8 mouse cellular contexts compared by ENCODE assay signal in the genomic region with DNA sequence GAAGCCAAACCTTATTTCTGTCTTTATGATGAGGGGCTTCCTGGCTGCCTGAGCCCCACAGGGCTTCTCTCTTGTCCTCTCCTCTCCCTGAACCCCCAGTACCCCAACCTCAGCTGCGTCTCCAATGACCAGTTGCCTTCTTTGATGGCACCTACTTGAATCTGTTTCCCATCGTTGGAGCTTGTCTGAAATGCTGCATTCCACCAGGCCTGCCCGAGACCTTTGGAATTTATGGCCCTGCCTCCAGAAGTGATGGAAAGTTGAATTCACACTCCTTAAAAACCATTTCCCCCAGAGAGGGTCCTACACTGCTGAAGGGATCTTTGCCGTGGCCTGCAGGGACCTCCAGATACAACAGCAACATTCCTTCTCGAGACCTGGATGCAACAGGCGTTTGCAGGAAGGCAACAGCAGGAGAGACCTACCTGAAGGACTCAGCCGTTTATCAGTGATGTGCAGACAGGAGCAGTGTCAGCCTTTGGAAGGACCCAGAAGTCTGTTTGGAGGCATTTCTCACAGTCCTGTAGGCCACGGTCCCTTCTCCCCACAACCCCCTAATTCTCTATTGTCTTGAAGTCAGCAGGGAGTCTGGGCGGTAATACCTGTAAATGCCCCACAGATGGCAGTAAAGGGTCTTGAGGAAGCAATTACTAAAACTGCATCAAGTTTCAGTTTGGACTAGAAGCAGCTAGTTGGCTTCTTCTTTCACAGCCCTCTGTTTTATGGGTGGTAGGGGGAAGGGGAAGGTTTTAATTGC. TPM values are rescaled to one million over a fixed set of nuclear protein-coding genes. Genes with fewer than 3 reads are reported as not detected.
DNase-seq lines count a peak whose midpoint lies in the region; ATAC-seq lines count a peak whose summit lies in the region.

No protein-coding gene starts in this region.

- no peaks in the 10 kb centered on the region for H3K36me3 ChIP-seq in kidney, embryonic 14.5 days (ENCODE audit: control insufficient read depth, insufficient read depth, low read length)
- H3K36me3 ChIP-seq in liver, embryonic 11.5 days (ENCODE audit: control insufficient read depth, insufficient read depth, low read length) = no peaks in the 10 kb centered on the region

- DNase-seq in urinary bladder, postnatal 14 days (ENCODE audit: low spot score) = peak; percentile 43
- no peak for DNase-seq in urinary bladder, postnatal 10 days (ENCODE audit: low spot score)
- peak; percentile 72 for DNase-seq in adipocyte (ENCODE audit: low spot score)
- DNase-seq in frontal cortex, adult 2 months (ENCODE audit: extremely low spot score in 1 of 2, low spot score in 1 of 2) = peak; percentile 33 to 73
- DNase-seq in liver, embryonic 11.5 days (ENCODE audit: low spot score) = peak; percentile 53
- peak; percentile 80 for DNase-seq in retina, embryonic 14.5 days (ENCODE audit: low spot score)
- no peak for DNase-seq in cerebellum, adult 11-12 months

- 11% methylated on average over 9 of the region's 9 CpGs for WGBS in kidney, embryonic 14.5 days
- 34% methylated on average over 9 of the region's 9 CpGs for WGBS in liver, embryonic 11.5 days

- peak overlapping the region; percentile 32 for H3K4me2 ChIP-seq in kidney, embryonic 14.5 days (replicated peaks; ENCODE audit: low read depth, low read length)
- peak overlapping the region; percentile 22 for H3K4me2 ChIP-seq in liver, embryonic 11.5 days

- H3K27ac ChIP-seq in kidney, embryonic 14.5 days (ENCODE audit: low read depth, low read length) = peak overlapping the region; percentile 43; the same call in 1 of the 2 replicates
- H3K27ac ChIP-seq in liver, embryonic 11.5 days (ENCODE audit: low read depth, low read length) = no peak overlapping the region

- H3K4me1 ChIP-seq in kidney, embryonic 14.5 days (ENCODE audit: control insufficient read depth, insufficient read depth, low read length) = peaks cover 10% of the 10 kb centered on the region; the same call in 1 of the 2 replicates
- 0 out of 2 replicates have a peak, but pooled peaks cover 3% of the 10 kb centered on the region for H3K4me1 ChIP-seq in liver, embryonic 11.5 days (replicated peaks; ENCODE audit: control insufficient read depth, insufficient read depth, low read length)

- peak overlapping the region; percentile 32 for H3K9ac ChIP-seq in kidney, embryonic 14.5 days (ENCODE audit: low read depth, low read length)
- no peak overlapping the region for H3K9ac ChIP-seq in liver, embryonic 11.5 days (ENCODE audit: low read depth, low read length)

- peak; percentile 68 for ATAC-seq in kidney, embryonic 14.5 days (ENCODE audit: low FRiP score, low TSS enrichment)
- ATAC-seq in liver, embryonic 11.5 days (replicated peaks; ENCODE audit: low FRiP score) = no peak

- H3K4me3 ChIP-seq in kidney, embryonic 14.5 days (ENCODE audit: low read length) = peak overlapping the region; percentile 12; the same call in 1 of the 2 replicates
- no peak overlapping the region for H3K4me3 ChIP-seq in liver, embryonic 11.5 days (ENCODE audit: low read depth, low read length)

- no peaks in the 10 kb centered on the region for H3K9me3 ChIP-seq in kidney, embryonic 14.5 days (ENCODE audit: control insufficient read depth, low read length)
- H3K9me3 ChIP-seq in liver, embryonic 11.5 days (ENCODE audit: control insufficient read depth, low read length) = no peaks in the 10 kb centered on the region

- no peaks in the 10 kb centered on the region for H3K27me3 ChIP-seq in kidney, embryonic 14.5 days (ENCODE audit: control insufficient read depth, insufficient read depth, low read length)
- no peaks in the 10 kb centered on the region for H3K27me3 ChIP-seq in liver, embryonic 11.5 days (replicated peaks; ENCODE audit: control insufficient read depth, insufficient read depth, low read length)

RNA-seq across cellular contexts. Expression of a gene that starts 20.3 kb away (rescaled TPM):
- polyA plus RNA-seq in frontal cortex, adult 2 months (2012; rRNA removed) = 43.0 and 49.0 TPM in 2 replicates
- 68.5 and 87.6 TPM in 2 replicates for polyA plus RNA-seq in kidney, embryonic 14.5 days (2014; fragmentation: Nextera tagmentation; extraction: Ambion mirVana)
- polyA plus RNA-seq in liver, embryonic 11.5 days (2014; fragmentation: Nextera tagmentation; extraction: Ambion mirVana) = 86.5 and 92.3 TPM in 2 replicates

RNA-seq across cellular contexts. Expression of a gene that starts 45.2 kb away (rescaled TPM):
- polyA plus RNA-seq in frontal cortex, adult 2 months (2012; rRNA removed) = 0.80 TPM in 2 replicates
- polyA plus RNA-seq in kidney, embryonic 14.5 days (2014; fragmentation: Nextera tagmentation; extraction: Ambion mirVana) = 0.74 and 0.80 TPM in 2 replicates
- 0.57 and 0.67 TPM in 2 replicates for polyA plus RNA-seq in liver, embryonic 11.5 days (2014; fragmentation: Nextera tagmentation; extraction: Ambion mirVana)

RNA-seq across cellular contexts. Expression of a gene that starts 45.8 kb away (rescaled TPM):
- polyA plus RNA-seq in frontal cortex, adult 2 months (2012; rRNA removed) = 86.5 and 99.3 TPM in 2 replicates
- 127 and 139 TPM in 2 replicates for polyA plus RNA-seq in kidney, embryonic 14.5 days (2014; fragmentation: Nextera tagmentation; extraction: Ambion mirVana)
- 111 and 114 TPM in 2 replicates for polyA plus RNA-seq in liver, embryonic 11.5 days (2014; fragmentation: Nextera tagmentation; extraction: Ambion mirVana)

Comparison
In these comparisons a context has a peak if more than half of its experiments do, and no peak if none do; other contexts are left out.
1. DNase-seq: peak in urinary bladder, postnatal 14 days (single experiment), adipocyte (single experiment), frontal cortex, adult 2 months (2 of 2), liver, embryonic 11.5 days (single experiment) and retina, embryonic 14.5 days (single experiment); none in urinary bladder, postnatal 10 days (single experiment) and cerebellum, adult 11-12 months (single experiment).